Mouse (Mus musculus) G1E (cell line): ENCODE measurements around the gene Sgsm3.

ENCODE experiments used
- CTCF ChIP-seq: IDR thresholded peaks from 2 replicates; pipeline ENCODE4 v1.5.1; 2012; ENCODE audit warnings: low read depth, low read length, inconsistent platforms, mixed read lengths
- GATA1 ChIP-seq: IDR thresholded peaks from 2 replicates; pipeline ENCODE4 v1.6.1; 2012; ENCODE audit warnings: borderline replicate concordance, low read length, inconsistent platforms, mixed read lengths
- POLR2AphosphoS5 ChIP-seq: IDR thresholded peaks from 2 replicates; pipeline ENCODE4 v1.6.1; 2012; ENCODE audit warnings: low read depth, low read length, inconsistent platforms; ENCODE audit not compliant: insufficient replicate concordance
- TAL1 ChIP-seq: conservative IDR thresholded peaks from 2 replicates; pipeline ENCODE4 v1.6.1; 2012; ENCODE audit warnings: low read depth, low read length, inconsistent platforms, mixed read lengths

- TF ChIP-seq CTCF, result no peak
- TF ChIP-seq GATA1, result no peak
- TF ChIP-seq POLR2AphosphoS5, result no peak
- TF ChIP-seq TAL1, result no peak
These were observed 58.0 kb downstream of the Sgsm3 start for GRCm38 (mm10) chr15:81035417-81036162.
